Mouse (Mus musculus): ENCODE results near the gene Nutf2. TPM values are rescaled to one million over a fixed set of nuclear protein-coding genes. Genes with fewer than 3 reads are reported as not detected.

The Nutf2 gene
- polyA plus RNA-seq, 1 experiment from 2014 or later: 76.1 TPM

- peaks cover 100% of the 10 kb centered on the region for H3K79me2 ChIP-seq (ENCODE audit: inconsistent target)
- no peak overlapping the region for H3K4me3 ChIP-seq (ENCODE audit: inconsistent target)
- 88% methylated on average over 5 of the region's 6 CpGs for WGBS (ENCODE audit: missing documents)
- H3K36me3 ChIP-seq (ENCODE audit: inconsistent target): peaks cover 10% of the 10 kb centered on the region; the same call in 1 of the 2 replicates
- no peak overlapping the region for H3K27ac ChIP-seq
These were observed 6.1 kb downstream of the Nutf2 start for GRCm38 (mm10) chr8:105866364-105867029.

GRCm38 (mm10) chr8:105874301-105874700, 13.9 kb downstream of the Nutf2 start:
- WGBS (ENCODE audit: missing documents): 84% methylated on average over 6 of the region's 6 CpGs
- H3K79me2 ChIP-seq (ENCODE audit: inconsistent target): peaks cover 61% of the 10 kb centered on the region
- H3K36me3 ChIP-seq (ENCODE audit: inconsistent target): peaks cover 28% of the 10 kb centered on the region; the same call in 1 of the 2 replicates
- no peak overlapping the region for H3K27ac ChIP-seq
- no peak overlapping the region for H3K4me3 ChIP-seq (ENCODE audit: inconsistent target)

- WGBS (ENCODE audit: missing documents): 1% methylated on average over 45 of the region's 45 CpGs
- peak within 1 kb of the TSS; percentile 95 for H3K4me3 ChIP-seq (ENCODE audit: inconsistent target)
- peak within 1 kb of the TSS; percentile 32 for H3K27ac ChIP-seq
- H3K36me3 ChIP-seq (ENCODE audit: inconsistent target): peaks cover 42% of the 10 kb centered on the region; the same call in 1 of the 2 replicates
- H3K79me2 ChIP-seq (ENCODE audit: inconsistent target): peaks cover 33% of the 10 kb centered on the region
These were observed 20.6 kb downstream of the Nutf2 start, which contains the start of gene Edc4 for GRCm38 (mm10) chr8:105880754-105881520. Edc4 (plus strand) TSS chr8:105880881.

- H3K36me3 ChIP-seq (ENCODE audit: inconsistent target): peaks cover 77% of the 10 kb centered on the region
- H3K27ac ChIP-seq: no peak overlapping the region
- WGBS (ENCODE audit: missing documents): 94% methylated on average over 11 of the region's 12 CpGs
- no peak overlapping the region for H3K4me3 ChIP-seq (ENCODE audit: inconsistent target)
- H3K79me2 ChIP-seq (ENCODE audit: inconsistent target): no peaks in the 10 kb centered on the region
These were observed 29.5 kb downstream of the Nutf2 start for GRCm38 (mm10) chr8:105889756-105890465.

- Histone ChIP-seq H3K27ac (no peak overlapping the region), H3K36me3 (ENCODE audit: inconsistent target) (peaks cover 68% of the 10 kb centered on the region), H3K79me2 (ENCODE audit: inconsistent target) (no peaks in the 10 kb centered on the region), H3K4me3 (ENCODE audit: inconsistent target) (no peak overlapping the region)
- 93% methylated on average over 6 of the region's 6 CpGs for WGBS (ENCODE audit: missing documents)
These were observed 30.5 kb downstream of the Nutf2 start for GRCm38 (mm10) chr8:105890870-105891269.

GRCm38 (mm10) chr8:105892432-105892831, 32.1 kb downstream of the Nutf2 start:
- Histone ChIP-seq H3K4me3 (ENCODE audit: inconsistent target) (no peak overlapping the region), H3K36me3 (ENCODE audit: inconsistent target) (peaks cover 52% of the 10 kb centered on the region), H3K79me2 (ENCODE audit: inconsistent target) (no peaks in the 10 kb centered on the region), H3K27ac (no peak overlapping the region)
- WGBS (ENCODE audit: missing documents): 84% methylated on average over 6 of the region's 6 CpGs

GRCm38 (mm10) chr8:105893339-105893738, 33.0 kb downstream of the Nutf2 start, which contains the start of gene Nrn1l:
Nrn1l (plus strand) TSS chr8:105893567.
- Histone ChIP-seq H3K4me3 (ENCODE audit: inconsistent target) (no peak within 1 kb of the TSS), H3K27ac (no peak within 1 kb of the TSS), H3K36me3 (ENCODE audit: inconsistent target) (peaks cover 43% of the 10 kb centered on the region), H3K79me2 (ENCODE audit: inconsistent target) (no peaks in the 10 kb centered on the region)
- 70% methylated on average over 11 of the region's 11 CpGs for WGBS (ENCODE audit: missing documents)

GRCm38 (mm10) chr8:105897801-105898480, 37.6 kb downstream of the Nutf2 start:
- WGBS (ENCODE audit: missing documents): 89% methylated on average over 4 of the region's 9 CpGs
- Histone ChIP-seq H3K4me3 (ENCODE audit: inconsistent target) (no peak overlapping the region), H3K36me3 (ENCODE audit: inconsistent target) (no peaks in the 10 kb centered on the region), H3K79me2 (ENCODE audit: inconsistent target) (peaks cover 24% of the 10 kb centered on the region), H3K27ac (no peak overlapping the region)

- H3K36me3 ChIP-seq (ENCODE audit: inconsistent target): no peaks in the 10 kb centered on the region
- peak within 1 kb of the TSS; percentile 42 for H3K27ac ChIP-seq
- WGBS (ENCODE audit: missing documents): under 1% methylated on average over 65 of the region's 68 CpGs
- peak within 1 kb of the TSS; percentile 77 for H3K4me3 ChIP-seq (ENCODE audit: inconsistent target)
- peaks cover 48% of the 10 kb centered on the region for H3K79me2 ChIP-seq (ENCODE audit: inconsistent target)
These were observed 40.0 kb downstream of the Nutf2 start, which contains the start of gene Pskh1 for GRCm38 (mm10) chr8:105900180-105900940. Pskh1 (plus strand) TSS chr8:105900441.

GRCm38 (mm10) chr8:105900941-105901616, 40.7 kb downstream of the Nutf2 start:
- 24% methylated on average over 16 of the region's 16 CpGs for WGBS (ENCODE audit: missing documents)
- peaks cover 56% of the 10 kb centered on the region for H3K79me2 ChIP-seq (ENCODE audit: inconsistent target)
- H3K4me3 ChIP-seq (ENCODE audit: inconsistent target): peak overlapping the region; percentile 77
- peak overlapping the region; percentile 42 for H3K27ac ChIP-seq
- H3K36me3 ChIP-seq (ENCODE audit: inconsistent target): no peaks in the 10 kb centered on the region

- 82% methylated on average over 3 of the region's 3 CpGs for WGBS (ENCODE audit: missing documents)
These were observed 59.0 kb downstream of the Nutf2 start for GRCm38 (mm10) chr8:105919390-105919789.

GRCm38 (mm10) chr8:105925123-105925522, 64.7 kb downstream of the Nutf2 start:
- 100% methylated on average over 2 of the region's 3 CpGs for WGBS (ENCODE audit: missing documents)
- H3K4me3 ChIP-seq (ENCODE audit: inconsistent target): no peak overlapping the region
- H3K36me3 ChIP-seq (ENCODE audit: inconsistent target): peaks cover 6% of the 10 kb centered on the region; the same call in 1 of the 2 replicates
- H3K27ac ChIP-seq: no peak overlapping the region
- no peaks in the 10 kb centered on the region for H3K79me2 ChIP-seq (ENCODE audit: inconsistent target)

More at GRCm38 (mm10) chr8:105919390-105919789, 59.0 kb downstream of the Nutf2 start:
- Histone ChIP-seq H3K27ac (no peak overlapping the region), H3K79me2 (ENCODE audit: inconsistent target) (no peaks in the 10 kb centered on the region; the same call in 1 of the 2 replicates), H3K36me3 (ENCODE audit: inconsistent target) (peaks cover 9% of the 10 kb centered on the region; the same call in 1 of the 2 replicates), H3K4me3 (ENCODE audit: inconsistent target) (no peak overlapping the region)

Measured in macrophage (primary cell).